Mouse (Mus musculus): ENCODE data around the gene Endod1.

GRCm38 (mm10) chr9:14348416-14348815 is 32.9 kb downstream of the Endod1 start:
- TF ChIP-seq CTCF (IDR thresholded peaks at IDR 0.05; ENCODE audit: borderline replicate concordance, insufficient read depth, low read length) (peak; percentile 23; the same call in 1 of the 2 replicates), POLR2A (IDR thresholded peaks at IDR 0.05; ENCODE audit: low read depth, low read length) (no peak)
